Mouse (Mus musculus): ENCODE measurements at regions not wholly inside any gene's neighbourhood (a gene's known extent, or its start where the extent isn't known, plus 50 kb on each side); places are given as distances from the start of the nearest gene placed in this dataset.

DNA sequence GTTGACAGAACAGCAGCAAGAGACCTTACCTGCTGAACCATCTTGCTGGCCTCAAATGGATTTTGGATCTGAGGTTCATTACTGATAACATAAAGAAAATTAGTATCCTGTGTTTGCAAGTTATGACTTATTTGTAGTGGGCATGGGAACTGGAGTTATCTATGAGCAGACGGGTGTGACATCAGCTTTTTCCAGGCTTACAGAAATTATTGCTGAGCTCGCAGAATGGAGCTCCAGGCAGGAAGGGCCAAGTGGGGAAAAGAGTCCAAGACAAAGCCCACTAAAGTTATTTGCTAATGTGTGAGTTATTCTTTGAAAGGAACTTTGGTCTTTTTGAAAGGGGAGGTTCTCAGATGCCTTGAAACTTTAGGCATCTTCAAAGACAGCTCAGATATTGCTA is 126.4 kb upstream of the Fbxo11 start:
- H3K9me3 ChIP-seq (ENCODE audit: control insufficient read depth, low read length), result no peaks in the 10 kb centered on the region
- H3K27me3 ChIP-seq (replicated peaks; ENCODE audit: control insufficient read depth, insufficient read depth, low read length), result no peaks in the 10 kb centered on the region
- ATAC-seq (ENCODE audit: low read depth) (no peak), DNase-seq (ENCODE audit: low spot score) (no peak)
- no peak overlapping the region for H3K27ac ChIP-seq (replicated peaks; ENCODE audit: low read depth, low read length)
- H3K4me2 ChIP-seq (ENCODE audit: low read depth, low read length), result no peak overlapping the region
- no peaks in the 10 kb centered on the region for H3K36me3 ChIP-seq (ENCODE audit: control insufficient read depth, insufficient read depth, low read length)
- no peak overlapping the region for H3K4me3 ChIP-seq (ENCODE audit: low read depth, low read length)
- WGBS, result 83% methylated on average over 2 of the region's 2 CpGs
- H3K9ac ChIP-seq (ENCODE audit: low read depth, low read length), result no peak overlapping the region
- 0 out of 2 replicates have a peak, but pooled peaks cover 4% of the 10 kb centered on the region for H3K4me1 ChIP-seq (ENCODE audit: control insufficient read depth, insufficient read depth, low read length)

DNA sequence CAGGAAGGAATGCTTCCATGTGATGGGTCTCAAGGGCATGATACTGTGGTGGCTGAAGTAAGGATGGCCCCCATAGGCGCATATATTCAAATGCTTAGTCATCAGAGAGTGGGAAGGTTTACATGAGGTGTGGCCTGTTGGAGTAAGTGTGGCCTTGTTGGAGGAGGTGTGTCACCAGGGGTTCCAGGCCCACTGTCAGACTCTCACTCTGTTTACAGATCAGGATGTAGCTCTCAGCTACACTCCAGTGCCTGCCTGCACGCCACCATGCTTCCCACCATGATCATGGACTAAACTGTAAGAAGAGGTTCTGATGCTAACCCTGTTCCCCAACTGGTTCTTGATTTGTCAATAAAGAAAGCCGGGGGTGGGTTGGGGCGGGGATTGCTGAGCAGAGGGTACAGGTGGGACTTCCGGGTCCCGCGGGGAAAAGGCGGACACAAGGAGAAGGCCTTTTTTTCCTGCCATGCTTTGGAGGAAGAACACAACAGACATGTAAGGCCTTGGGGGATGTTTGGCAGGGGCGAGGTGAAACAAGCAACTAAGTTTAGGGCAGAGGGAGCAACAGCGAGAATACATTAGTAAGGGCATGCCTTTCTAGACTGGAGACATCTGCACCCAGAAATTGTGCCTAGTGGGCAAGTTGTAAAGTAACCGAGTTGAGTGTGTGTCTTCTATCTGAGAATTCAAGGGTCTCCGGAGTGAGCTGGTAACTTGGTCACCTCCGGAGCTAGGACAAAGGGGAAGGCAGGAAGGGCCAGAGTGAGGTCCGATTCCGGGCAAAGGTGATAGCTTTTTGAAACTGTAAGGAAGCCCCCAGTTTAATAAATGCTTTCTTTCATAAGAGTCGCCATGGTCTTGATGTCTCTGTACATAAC is 127.1 kb upstream of the Fbxo11 start:
- Histone ChIP-seq H3K4me1 (ENCODE audit: control insufficient read depth, insufficient read depth, low read length) (0 out of 2 replicates have a peak, but pooled peaks cover 4% of the 10 kb centered on the region), H3K27ac (replicated peaks; ENCODE audit: low read depth, low read length) (no peak overlapping the region), H3K9ac (ENCODE audit: low read depth, low read length) (no peak overlapping the region), H3K4me2 (ENCODE audit: low read depth, low read length) (no peak overlapping the region), H3K36me3 (ENCODE audit: control insufficient read depth, insufficient read depth, low read length) (no peaks in the 10 kb centered on the region), H3K27me3 (replicated peaks; ENCODE audit: control insufficient read depth, insufficient read depth, low read length) (no peaks in the 10 kb centered on the region), H3K9me3 (ENCODE audit: control insufficient read depth, low read length) (no peaks in the 10 kb centered on the region), H3K4me3 (ENCODE audit: low read depth, low read length) (no peak overlapping the region)
- ATAC-seq (ENCODE audit: low read depth) (no peak), DNase-seq (ENCODE audit: low spot score) (no peak)
- 92% methylated on average over 16 of the region's 16 CpGs for WGBS

- Histone ChIP-seq H3K27ac (replicated peaks; ENCODE audit: low read depth, low read length) (no peak overlapping the region), H3K4me1 (ENCODE audit: control insufficient read depth, insufficient read depth, low read length) (0 out of 2 replicates have a peak, but pooled peaks cover 4% of the 10 kb centered on the region), H3K36me3 (ENCODE audit: control insufficient read depth, insufficient read depth, low read length) (no peaks in the 10 kb centered on the region), H3K4me2 (ENCODE audit: low read depth, low read length) (no peak overlapping the region), H3K9ac (ENCODE audit: low read depth, low read length) (no peak overlapping the region), H3K9me3 (ENCODE audit: control insufficient read depth, low read length) (no peaks in the 10 kb centered on the region), H3K4me3 (ENCODE audit: low read depth, low read length) (no peak overlapping the region), H3K27me3 (replicated peaks; ENCODE audit: control insufficient read depth, insufficient read depth, low read length) (no peaks in the 10 kb centered on the region)
- ATAC-seq (ENCODE audit: low read depth) (no peak), DNase-seq (ENCODE audit: low spot score) (no peak)
- 83% methylated on average over 5 of the region's 5 CpGs for WGBS
Observed at GRCm38 (mm10) chr17:88194693-88195092, 129.6 kb upstream of the Fbxo11 start.

DNA sequence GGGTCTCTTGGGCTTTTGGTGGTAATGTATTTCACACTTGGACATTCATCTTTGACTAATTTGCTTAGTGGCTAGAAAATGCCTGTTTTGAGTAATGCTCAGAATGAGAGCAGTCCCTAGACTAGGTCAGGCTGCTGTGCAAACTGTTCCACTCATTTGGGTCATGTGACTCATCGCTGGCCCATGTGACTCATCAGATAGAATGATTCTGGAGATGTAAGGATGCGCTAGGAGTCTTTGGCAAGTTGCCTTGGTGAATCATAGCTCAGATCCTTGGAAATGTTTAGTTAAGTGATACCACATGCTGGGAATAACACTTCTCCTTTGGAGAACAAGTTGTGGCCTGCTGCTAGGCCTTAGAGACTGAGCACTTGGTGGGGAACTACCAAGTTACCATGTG is 130.2 kb upstream of the Fbxo11 start:
- H3K9ac ChIP-seq (ENCODE audit: low read depth, low read length), result no peak overlapping the region
- H3K27me3 ChIP-seq (replicated peaks; ENCODE audit: control insufficient read depth, insufficient read depth, low read length), result no peaks in the 10 kb centered on the region
- no peak overlapping the region for H3K4me3 ChIP-seq (ENCODE audit: low read depth, low read length)
- 73% methylated on average over 2 of the region's 2 CpGs for WGBS
- 0 out of 2 replicates have a peak, but pooled peaks cover 4% of the 10 kb centered on the region for H3K4me1 ChIP-seq (ENCODE audit: control insufficient read depth, insufficient read depth, low read length)
- no peaks in the 10 kb centered on the region for H3K36me3 ChIP-seq (ENCODE audit: control insufficient read depth, insufficient read depth, low read length)
- DNase-seq (ENCODE audit: low spot score) (peak; percentile 88), ATAC-seq (ENCODE audit: low read depth) (peak; percentile 75; the same call in 1 of the 2 replicates)
- H3K9me3 ChIP-seq (ENCODE audit: control insufficient read depth, low read length), result no peaks in the 10 kb centered on the region
- no peak overlapping the region for H3K4me2 ChIP-seq (ENCODE audit: low read depth, low read length)
- H3K27ac ChIP-seq (replicated peaks; ENCODE audit: low read depth, low read length), result no peak overlapping the region

DNA sequence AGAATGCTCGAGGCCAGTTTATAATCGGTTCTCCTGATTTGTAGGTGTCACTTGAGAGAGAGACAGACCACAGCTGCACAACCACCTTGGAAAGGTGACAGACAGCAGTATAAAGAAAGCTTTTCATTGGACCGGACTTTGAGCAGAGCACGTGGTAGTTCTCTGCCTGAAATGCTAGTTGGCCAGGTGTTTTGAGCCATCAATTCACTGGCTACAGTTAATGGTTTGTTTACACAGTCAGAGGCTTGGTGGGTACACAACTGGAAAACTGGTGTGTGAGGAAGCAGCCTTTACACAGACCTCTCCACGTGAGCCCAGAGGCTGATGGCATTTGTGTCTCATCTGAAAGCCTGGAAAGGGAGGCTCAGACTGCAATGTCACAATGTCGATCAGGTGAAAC is 130.8 kb upstream of the Fbxo11 start:
- Histone ChIP-seq H3K9me3 (ENCODE audit: control insufficient read depth, low read length) (no peaks in the 10 kb centered on the region), H3K27me3 (replicated peaks; ENCODE audit: control insufficient read depth, insufficient read depth, low read length) (no peaks in the 10 kb centered on the region), H3K4me2 (ENCODE audit: low read depth, low read length) (no peak overlapping the region), H3K36me3 (ENCODE audit: control insufficient read depth, insufficient read depth, low read length) (no peaks in the 10 kb centered on the region), H3K4me1 (ENCODE audit: control insufficient read depth, insufficient read depth, low read length) (0 out of 2 replicates have a peak, but pooled peaks cover 4% of the 10 kb centered on the region), H3K9ac (ENCODE audit: low read depth, low read length) (no peak overlapping the region), H3K27ac (replicated peaks; ENCODE audit: low read depth, low read length) (0 out of 2 replicates have a peak overlapping the region, but pooled peaks have one; percentile 22), H3K4me3 (ENCODE audit: low read depth, low read length) (no peak overlapping the region)
- DNase-seq (ENCODE audit: low spot score) (no peak), ATAC-seq (ENCODE audit: low read depth) (no peak)
- 82% methylated on average over 6 of the region's 6 CpGs for WGBS

DNA sequence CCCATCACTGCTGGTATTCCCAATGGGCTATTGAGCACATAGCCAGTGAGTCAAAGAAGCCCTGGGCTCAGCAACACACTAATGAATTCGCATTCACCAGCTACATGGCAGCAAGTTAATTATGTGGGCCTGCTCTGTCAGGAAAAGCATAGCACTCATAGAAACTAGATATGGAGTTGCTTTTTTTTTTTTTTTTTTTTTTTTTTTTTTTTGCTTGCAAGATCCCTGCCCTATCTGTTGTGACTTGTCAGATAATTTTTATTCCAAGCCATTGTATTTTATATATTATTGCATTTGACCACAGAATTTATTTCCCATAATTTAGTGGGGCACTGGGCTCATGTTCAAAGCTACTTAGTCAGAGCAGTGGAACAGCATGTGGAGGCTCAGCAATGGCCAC is 131.2 kb upstream of the Fbxo11 start:
- no peak for DNase-seq (ENCODE audit: low spot score)
- ATAC-seq (ENCODE audit: low read depth), result no peak
- Histone ChIP-seq H3K27me3 (replicated peaks; ENCODE audit: control insufficient read depth, insufficient read depth, low read length) (no peaks in the 10 kb centered on the region), H3K27ac (replicated peaks; ENCODE audit: low read depth, low read length) (no peak overlapping the region), H3K4me3 (ENCODE audit: low read depth, low read length) (no peak overlapping the region), H3K9me3 (ENCODE audit: control insufficient read depth, low read length) (no peaks in the 10 kb centered on the region), H3K4me1 (ENCODE audit: control insufficient read depth, insufficient read depth, low read length) (0 out of 2 replicates have a peak, but pooled peaks cover 4% of the 10 kb centered on the region), H3K4me2 (ENCODE audit: low read depth, low read length) (no peak overlapping the region), H3K9ac (ENCODE audit: low read depth, low read length) (no peak overlapping the region), H3K36me3 (ENCODE audit: control insufficient read depth, insufficient read depth, low read length) (no peaks in the 10 kb centered on the region)
- 82% methylated on average over 1 of the region's 1 CpGs for WGBS

- no peak for DNase-seq (ENCODE audit: low spot score)
- H3K4me2 ChIP-seq (ENCODE audit: low read depth, low read length), result no peak overlapping the region
Observed at GRCm38 (mm10) chr17:88197381-88197780, 132.3 kb upstream of the Fbxo11 start.

DNA sequence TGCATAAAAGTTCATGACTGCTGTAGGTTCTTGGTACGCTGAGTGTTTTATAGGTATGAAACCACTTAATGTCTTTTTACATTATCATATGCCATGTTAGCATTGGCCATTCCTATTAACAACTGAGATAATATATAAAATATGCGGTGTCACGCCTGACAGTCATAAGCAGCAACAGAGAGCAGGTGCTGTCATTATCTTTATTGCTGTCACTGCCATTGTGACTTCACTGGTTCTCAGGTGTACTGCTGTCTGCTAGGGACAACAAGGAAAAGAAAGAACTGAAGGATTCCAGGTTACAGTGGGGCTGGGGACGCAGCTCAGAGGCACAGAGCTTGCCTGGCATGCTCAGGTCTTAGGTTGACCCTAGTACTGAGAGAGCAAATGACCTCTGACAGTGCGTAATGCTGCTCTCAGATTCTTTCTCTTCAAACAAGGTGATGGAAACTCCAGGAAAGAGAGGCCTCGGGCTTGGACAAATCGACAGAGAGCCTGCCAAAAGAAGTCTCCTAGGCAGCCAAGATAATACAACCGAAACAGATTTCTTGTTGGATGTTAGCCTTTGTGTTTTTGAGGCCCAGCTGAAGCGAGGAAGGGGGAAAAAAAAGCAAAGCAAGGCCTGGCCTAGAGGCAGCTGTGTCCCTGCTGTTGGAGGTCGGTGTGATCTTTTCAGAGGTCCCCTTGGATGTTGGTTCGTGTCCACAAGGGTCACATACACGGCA is 136.3 kb upstream of the Fbxo11 start:
- no peaks in the 10 kb centered on the region for H3K36me3 ChIP-seq (ENCODE audit: control insufficient read depth, insufficient read depth, low read length)
- H3K9ac ChIP-seq (ENCODE audit: low read depth, low read length), result no peak overlapping the region
- peak; percentile 15; the same call in 1 of the 2 replicates for ATAC-seq (ENCODE audit: low read depth)
- WGBS, result 74% methylated on average over 12 of the region's 12 CpGs
- no peaks in the 10 kb centered on the region for H3K9me3 ChIP-seq (ENCODE audit: control insufficient read depth, low read length)
- H3K4me1 ChIP-seq (ENCODE audit: control insufficient read depth, insufficient read depth, low read length), result no peaks in the 10 kb centered on the region
- DNase-seq (ENCODE audit: low spot score), result peak; percentile 73
- peak overlapping the region; percentile 61; the same call in 1 of the 2 replicates for H3K27ac ChIP-seq (replicated peaks; ENCODE audit: low read depth, low read length)
- H3K27me3 ChIP-seq (replicated peaks; ENCODE audit: control insufficient read depth, insufficient read depth, low read length), result no peaks in the 10 kb centered on the region
- no peak overlapping the region for H3K4me3 ChIP-seq (ENCODE audit: low read depth, low read length)
- no peak overlapping the region for H3K4me2 ChIP-seq (ENCODE audit: low read depth, low read length)

More at GRCm38 (mm10) chr17:88197381-88197780, 132.3 kb upstream of the Fbxo11 start:
- ATAC-seq (ENCODE audit: low read depth), result no peak
- H3K4me1 ChIP-seq (ENCODE audit: control insufficient read depth, insufficient read depth, low read length), result 0 out of 2 replicates have a peak, but pooled peaks cover 4% of the 10 kb centered on the region
- no peak overlapping the region for H3K9ac ChIP-seq (ENCODE audit: low read depth, low read length)
- no peak overlapping the region for H3K27ac ChIP-seq (replicated peaks; ENCODE audit: low read depth, low read length)
- H3K36me3 ChIP-seq (ENCODE audit: control insufficient read depth, insufficient read depth, low read length), result no peaks in the 10 kb centered on the region
- no peaks in the 10 kb centered on the region for H3K27me3 ChIP-seq (replicated peaks; ENCODE audit: control insufficient read depth, insufficient read depth, low read length)
- 64% methylated on average over 3 of the region's 3 CpGs for WGBS
- H3K4me3 ChIP-seq (ENCODE audit: low read depth, low read length), result no peak overlapping the region
- no peaks in the 10 kb centered on the region for H3K9me3 ChIP-seq (ENCODE audit: control insufficient read depth, low read length)
